Mouse (Mus musculus): Measurements from ENCODE around the gene Rragc.

GRCm38 (mm10) chr4:123918851-123919250 is 1.6 kb downstream of the Rragc start:
- TF ChIP-seq CTCF (conservative IDR thresholded peaks at IDR 0.05; ENCODE audit: low read length) = no peak
- TF ChIP-seq NANOG (IDR thresholded peaks at IDR 0.05; ENCODE audit: borderline replicate concordance, low read length) = no peak
- no peak for TF ChIP-seq POU5F1 (IDR thresholded peaks at IDR 0.05; ENCODE audit: borderline replicate concordance, low read length)

All from E14TG2a.4 (cell line).